Mouse (Mus musculus) neural tube, embryonic 15.5 days (tissue): ENCODE measurements around the gene Phf7. TPM values are rescaled to one million over a fixed set of nuclear protein-coding genes. Genes with fewer than 3 reads are reported as not detected.

Source experiments
- ATAC-seq: fragments of 200-750 bp; cut with Nextera tagmentation; 2 replicates; pipeline ENCODE4 v1.8.0; 2017; ENCODE audit warnings: mild to moderate bottlenecking, moderate TSS enrichment, moderate library complexity; ENCODE audit not compliant: low FRiP score
- H3K27ac ChIP-seq: fragments of 300-500 bp; sonication (generic); replicated peaks from 2 replicates; pipeline ENCODE4 v1.5.1; 2015; ENCODE audit warnings: mild to moderate bottlenecking, inconsistent platforms
- H3K27me3 ChIP-seq: fragments of 300-500 bp; sonication (generic); replicated peaks from 2 replicates; pipeline ENCODE4 v1.6.1; 2015; ENCODE audit warnings: inconsistent platforms
- H3K36me3 ChIP-seq: fragments of 300-500 bp; sonication (generic); 2 replicates; pipeline ENCODE4 v1.6.1; 2015; ENCODE audit warnings: inconsistent platforms
- H3K4me1 ChIP-seq: fragments of 300-500 bp; sonication (generic); 2 replicates; pipeline ENCODE4 v1.6.1; 2015; ENCODE audit warnings: inconsistent platforms
- H3K4me2 ChIP-seq: fragments of 300-500 bp; sonication (generic); 2 replicates; pipeline ENCODE4 v1.6.1; 2015; ENCODE audit warnings: inconsistent platforms, mild to moderate bottlenecking, moderate library complexity
- H3K4me3 ChIP-seq: fragments of 300-500 bp; sonication (generic); replicated peaks from 2 replicates; pipeline ENCODE4 v1.5.1; 2015; ENCODE audit warnings: mild to moderate bottlenecking, inconsistent platforms
- H3K9ac ChIP-seq: fragments of 300-500 bp; sonication (generic); replicated peaks from 2 replicates; pipeline ENCODE4 v1.6.1; 2015; ENCODE audit warnings: mild to moderate bottlenecking, inconsistent platforms
- H3K9me3 ChIP-seq: fragments of 300-500 bp; sonication (generic); replicated peaks from 2 replicates; pipeline ENCODE4 v1.6.1; 2016; ENCODE audit warnings: inconsistent platforms
- whole genome bisulfite sequencing: fragments of 180-500 bp; shearing (Covaris S2); methylation state at CpG from one replicate; pipeline ENCODE4 v1.1.7; 2015; ENCODE audit warnings: mixed read lengths; 5-methylcytosine and 5-hydroxymethylcytosine counted together
- polyA plus RNA-seq: library from polyadenylated mRNA; unstranded; fragments of >200 nt; fragmentation: Nextera tagmentation; extraction: Ambion mirVana; gene quantifications from 2 replicates; pipeline ENCODE4 v1.2.1, GENCODE M21; 2015

Phf7 gene
- polyA plus RNA-seq, 1 experiment from 2014 or later = 10.4 TPM

- ATAC-seq = no peak; the same call in none of the 2 replicates
- Histone ChIP-seq H3K4me2 (peak overlapping the region; percentile 86), H3K9me3 (no peaks in the 10 kb centered on the region), H3K4me3 (peak overlapping the region; percentile 67), H3K36me3 (peaks cover 40% of the 10 kb centered on the region), H3K9ac (peak overlapping the region; percentile 97), H3K4me1 (peaks cover 25% of the 10 kb centered on the region), H3K27ac (peak overlapping the region; percentile 97), H3K27me3 (no peaks in the 10 kb centered on the region)
- WGBS = 2% methylated on average over 18 of the region's 18 CpGs
These were observed 509 bp upstream of the Phf7 start for GRCm38 (mm10) chr14:31251626-31252025.

GRCm38 (mm10) chr14:31250222-31251083 lies 664 bp downstream of the Phf7 start:
- H3K27me3 ChIP-seq = no peaks in the 10 kb centered on the region
- H3K9ac ChIP-seq = peak overlapping the region; percentile 97
- H3K27ac ChIP-seq = peak overlapping the region; percentile 97
- ATAC-seq = peak; percentile 91; the same call in 1 of the 2 replicates
- peaks cover 28% of the 10 kb centered on the region for H3K36me3 ChIP-seq
- WGBS = 21% methylated on average over 38 of the region's 38 CpGs
- H3K9me3 ChIP-seq = no peaks in the 10 kb centered on the region
- peak overlapping the region; percentile 67 for H3K4me3 ChIP-seq
- H3K4me2 ChIP-seq = peak overlapping the region; percentile 86
- peaks cover 25% of the 10 kb centered on the region for H3K4me1 ChIP-seq

GRCm38 (mm10) chr14:31248396-31248795 lies 2.7 kb downstream of the Phf7 start:
- Histone ChIP-seq H3K4me3 (no peak overlapping the region), H3K27ac (no peak overlapping the region), H3K9me3 (no peaks in the 10 kb centered on the region), H3K4me1 (peaks cover 22% of the 10 kb centered on the region), H3K36me3 (peaks cover 8% of the 10 kb centered on the region), H3K27me3 (no peaks in the 10 kb centered on the region), H3K4me2 (no peak overlapping the region), H3K9ac (no peak overlapping the region)
- ATAC-seq = no peak
- 92% methylated on average over 6 of the region's 6 CpGs for WGBS

- Histone ChIP-seq H3K36me3 (no peaks in the 10 kb centered on the region), H3K4me3 (no peak overlapping the region), H3K9ac (no peak overlapping the region), H3K4me1 (peaks cover 8% of the 10 kb centered on the region), H3K27ac (no peak overlapping the region), H3K9me3 (no peaks in the 10 kb centered on the region), H3K27me3 (no peaks in the 10 kb centered on the region), H3K4me2 (no peak overlapping the region)
- 80% methylated on average over 1 of the region's 1 CpGs for WGBS
- ATAC-seq = no peak
These were observed 5.2 kb downstream of the Phf7 start for GRCm38 (mm10) chr14:31245946-31246345.

- Histone ChIP-seq H3K4me1 (peaks cover under 1% of the 10 kb centered on the region; the same call in 1 of the 2 replicates), H3K27ac (no peak overlapping the region), H3K9ac (no peak overlapping the region), H3K4me2 (no peak overlapping the region), H3K27me3 (no peaks in the 10 kb centered on the region), H3K9me3 (no peaks in the 10 kb centered on the region), H3K4me3 (no peak overlapping the region), H3K36me3 (no peaks in the 10 kb centered on the region)
- WGBS = 89% methylated on average over 1 of the region's 1 CpGs
- ATAC-seq = no peak
These were observed 6.3 kb downstream of the Phf7 start for GRCm38 (mm10) chr14:31244777-31245176.

GRCm38 (mm10) chr14:31240528-31240927 lies 10.6 kb downstream of the Phf7 start:
- Histone ChIP-seq H3K36me3 (no peaks in the 10 kb centered on the region), H3K4me1 (no peaks in the 10 kb centered on the region), H3K9ac (no peak overlapping the region), H3K9me3 (no peaks in the 10 kb centered on the region), H3K27me3 (no peaks in the 10 kb centered on the region), H3K4me3 (no peak overlapping the region), H3K27ac (no peak overlapping the region), H3K4me2 (no peak overlapping the region)
- 79% methylated on average over 3 of the region's 3 CpGs for WGBS
- no peak for ATAC-seq

GRCm38 (mm10) chr14:31237101-31237882 lies 13.8 kb downstream of the Phf7 start:
- no peak for ATAC-seq
- no peak overlapping the region for H3K4me3 ChIP-seq
- no peaks in the 10 kb centered on the region for H3K9me3 ChIP-seq
- H3K9ac ChIP-seq = no peak overlapping the region
- no peaks in the 10 kb centered on the region for H3K27me3 ChIP-seq
- no peaks in the 10 kb centered on the region for H3K36me3 ChIP-seq
- H3K27ac ChIP-seq = no peak overlapping the region
- 88% methylated on average over 7 of the region's 7 CpGs for WGBS
- H3K4me2 ChIP-seq = no peak overlapping the region
- peaks cover 4% of the 10 kb centered on the region; the same call in 1 of the 2 replicates for H3K4me1 ChIP-seq

- H3K36me3 ChIP-seq = no peaks in the 10 kb centered on the region
- 0 out of 2 replicates have a peak overlapping the region, but pooled peaks have one; percentile 37 for H3K27ac ChIP-seq
- H3K4me1 ChIP-seq = peaks cover 4% of the 10 kb centered on the region; the same call in 1 of the 2 replicates
- ATAC-seq = peak; percentile 79
- H3K9me3 ChIP-seq = no peaks in the 10 kb centered on the region
- no peak overlapping the region for H3K4me3 ChIP-seq
- H3K27me3 ChIP-seq = no peaks in the 10 kb centered on the region
- no peak overlapping the region; the same call in 1 of the 2 replicates for H3K4me2 ChIP-seq
- no peak overlapping the region for H3K9ac ChIP-seq
- 19% methylated on average over 11 of the region's 11 CpGs for WGBS
These were observed 17.0 kb downstream of the Phf7 start for GRCm38 (mm10) chr14:31233996-31234591.

- Histone ChIP-seq H3K9me3 (no peaks in the 10 kb centered on the region), H3K36me3 (no peaks in the 10 kb centered on the region), H3K27ac (0 out of 2 replicates have a peak overlapping the region, but pooled peaks have one; percentile 37), H3K9ac (no peak overlapping the region), H3K4me1 (peaks cover 4% of the 10 kb centered on the region; the same call in 1 of the 2 replicates), H3K4me2 (no peak overlapping the region), H3K4me3 (no peak overlapping the region), H3K27me3 (no peaks in the 10 kb centered on the region)
- 87% methylated on average over 14 of the region's 14 CpGs for WGBS
- ATAC-seq = peak; percentile 17; the same call in 1 of the 2 replicates
These were observed 17.8 kb downstream of the Phf7 start for GRCm38 (mm10) chr14:31233070-31233995.

- Histone ChIP-seq H3K9me3 (no peaks in the 10 kb centered on the region), H3K4me3 (no peak overlapping the region), H3K36me3 (no peaks in the 10 kb centered on the region), H3K27ac (no peak overlapping the region), H3K4me1 (peaks cover 4% of the 10 kb centered on the region; the same call in 1 of the 2 replicates), H3K9ac (no peak overlapping the region), H3K27me3 (no peaks in the 10 kb centered on the region), H3K4me2 (no peak overlapping the region)
- ATAC-seq = no peak
- WGBS = 86% methylated on average over 13 of the region's 13 CpGs
These were observed 18.6 kb downstream of the Phf7 start for GRCm38 (mm10) chr14:31232404-31233069.
